Mouse (Mus musculus): Measurements from ENCODE around the gene Magi2. TPM values are rescaled to one million over a fixed set of nuclear protein-coding genes. Genes with fewer than 3 reads are reported as not detected.

The Magi2 gene
- polyA plus RNA-seq, 1 experiment: 0.48 TPM

DNA sequence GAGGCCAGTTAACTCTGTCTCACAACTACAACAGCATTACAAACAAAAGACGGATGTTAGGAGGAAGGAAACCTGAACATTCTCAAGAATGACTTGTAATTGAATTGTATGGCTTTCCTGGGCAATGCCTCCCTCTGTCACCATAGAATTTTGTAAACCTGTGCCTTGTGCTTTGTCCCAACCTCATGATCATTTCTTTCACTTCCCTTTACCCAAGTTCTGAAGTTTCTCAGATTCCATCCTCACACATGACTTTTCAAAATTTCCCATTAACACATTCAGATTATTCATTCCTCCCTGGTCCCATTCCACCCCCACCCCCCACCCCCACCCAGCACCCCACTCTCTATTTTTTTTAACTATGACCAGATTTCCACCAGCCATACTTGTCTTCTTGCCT lies 773.1 kb downstream of the Magi2 start:
- Histone ChIP-seq H3K27me3 (ENCODE audit: control insufficient read depth, insufficient read depth, insufficient read length) (no peaks in the 10 kb centered on the region), H3K4me2 (ENCODE audit: low read depth) (no peak overlapping the region), H3K36me3 (ENCODE audit: control insufficient read depth, insufficient read depth) (no peaks in the 10 kb centered on the region), H3ac (ENCODE audit: control insufficient read depth, insufficient read length) (no peak overlapping the region), H3K79me2 (ENCODE audit: control insufficient read depth, insufficient read depth) (no peaks in the 10 kb centered on the region), H3K4me3 (no peak overlapping the region)
- TF ChIP-seq CEBPB (IDR thresholded peaks at IDR 0.05; ENCODE audit: insufficient read depth, poor library complexity, severe bottlenecking) (no peak), MYOD1 (IDR thresholded peaks at IDR 0.05; ENCODE audit: control insufficient read depth in 1 of 3, insufficient read length in 2 of 3, low read depth in 2 of 3) (no peak), POLR2AphosphoS2 (IDR thresholded peaks at IDR 0.05; ENCODE audit: insufficient read length, low read depth) (no peak), REST (IDR thresholded peaks at IDR 0.05; ENCODE audit: insufficient read depth, insufficient read length) (no peak), TCF12 (IDR thresholded peaks at IDR 0.05; ENCODE audit: insufficient read depth, poor library complexity, severe bottlenecking) (no peak), TCF3 (IDR thresholded peaks at IDR 0.05; ENCODE audit: insufficient read length, low read depth) (no peak), SRF (IDR thresholded peaks at IDR 0.05; ENCODE audit: control insufficient read depth, insufficient read length, low read depth) (no peak), E2F4 (IDR thresholded peaks at IDR 0.05; ENCODE audit: insufficient read depth) (no peak), MAX (IDR thresholded peaks at IDR 0.05; ENCODE audit: low read depth) (no peak), POLR2A (IDR thresholded peaks at IDR 0.05; ENCODE audit: insufficient read length, low read depth) (no peak), USF1 (IDR thresholded peaks at IDR 0.05; ENCODE audit: low read depth) (no peak), MYOG (IDR thresholded peaks at IDR 0.05; ENCODE audit: control insufficient read depth in 1 of 3, insufficient read depth in 1 of 3, insufficient read length in 2 of 3, low read depth in 2 of 3) (no peak)

DNA sequence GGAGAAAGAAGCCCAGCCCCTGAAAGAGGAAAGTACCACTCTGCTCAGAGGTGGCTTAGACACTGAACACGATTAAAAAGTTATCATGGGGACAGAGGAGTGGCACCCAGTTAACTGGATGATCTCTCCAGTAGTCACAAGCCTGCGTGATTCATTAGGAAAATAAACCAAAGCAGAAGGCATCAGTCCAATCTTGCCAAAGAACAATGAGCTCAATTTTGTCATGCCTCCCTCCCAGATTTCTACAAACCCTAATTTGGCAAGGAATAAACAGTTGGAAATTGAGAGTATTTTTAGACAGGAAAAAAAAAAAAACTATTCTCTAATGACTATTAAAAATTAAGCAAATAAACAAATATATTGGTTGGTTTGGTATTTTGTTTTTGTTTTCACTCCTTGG lies 779.8 kb downstream of the Magi2 start:
- H3K79me2 ChIP-seq (ENCODE audit: control insufficient read depth, insufficient read depth): no peaks in the 10 kb centered on the region
- no peak overlapping the region for H3K4me3 ChIP-seq
- H3ac ChIP-seq (ENCODE audit: control insufficient read depth, insufficient read length): no peak overlapping the region
- TF ChIP-seq E2F4 (IDR thresholded peaks at IDR 0.05; ENCODE audit: insufficient read depth) (no peak), MYOG (IDR thresholded peaks at IDR 0.05; ENCODE audit: control insufficient read depth in 1 of 3, insufficient read depth in 1 of 3, insufficient read length in 2 of 3, low read depth in 2 of 3) (no peak)
- no peaks in the 10 kb centered on the region for H3K27me3 ChIP-seq (ENCODE audit: control insufficient read depth, insufficient read depth, insufficient read length)
- H3K36me3 ChIP-seq (ENCODE audit: control insufficient read depth, insufficient read depth): no peaks in the 10 kb centered on the region
- H3K4me2 ChIP-seq (ENCODE audit: low read depth): no peak overlapping the region

DNA sequence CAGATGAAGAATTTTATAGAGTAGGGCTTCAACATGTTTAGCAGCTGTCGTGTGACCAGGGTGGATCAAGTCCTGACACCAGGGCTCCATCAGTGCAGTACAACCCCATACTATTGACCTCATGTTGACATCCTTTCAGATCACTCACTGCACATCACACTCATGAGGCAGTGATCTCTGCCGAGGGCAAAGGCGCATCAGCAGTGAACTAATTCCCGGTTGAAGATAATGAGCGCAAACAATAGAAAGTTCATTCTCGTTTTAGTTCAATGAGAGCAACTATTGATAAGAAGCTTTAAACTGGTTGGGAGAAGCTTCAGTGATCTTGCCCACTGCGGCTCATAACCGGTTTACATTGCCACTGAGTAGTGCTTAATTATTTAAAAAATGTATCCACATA lies 780.4 kb downstream of the Magi2 start:
- no peaks in the 10 kb centered on the region for H3K79me2 ChIP-seq (ENCODE audit: control insufficient read depth, insufficient read depth)
- H3K4me3 ChIP-seq: no peak overlapping the region
- no peak overlapping the region for H3ac ChIP-seq (ENCODE audit: control insufficient read depth, insufficient read length)
- TF ChIP-seq MAX (IDR thresholded peaks at IDR 0.05; ENCODE audit: low read depth) (no peak), CEBPB (IDR thresholded peaks at IDR 0.05; ENCODE audit: insufficient read depth, poor library complexity, severe bottlenecking) (no peak), E2F4 (IDR thresholded peaks at IDR 0.05; ENCODE audit: insufficient read depth) (no peak), USF1 (IDR thresholded peaks at IDR 0.05; ENCODE audit: low read depth) (no peak), POLR2AphosphoS2 (IDR thresholded peaks at IDR 0.05; ENCODE audit: insufficient read length, low read depth) (no peak), TCF3 (IDR thresholded peaks at IDR 0.05; ENCODE audit: insufficient read length, low read depth) (no peak), MYOG (IDR thresholded peaks at IDR 0.05; ENCODE audit: control insufficient read depth in 1 of 3, insufficient read depth in 1 of 3, insufficient read length in 2 of 3, low read depth in 2 of 3) (no peak), REST (IDR thresholded peaks at IDR 0.05; ENCODE audit: insufficient read depth, insufficient read length) (no peak), MYOD1 (IDR thresholded peaks at IDR 0.05; ENCODE audit: control insufficient read depth in 1 of 3, insufficient read length in 2 of 3, low read depth in 2 of 3) (no peak), SRF (IDR thresholded peaks at IDR 0.05; ENCODE audit: control insufficient read depth, insufficient read length, low read depth) (no peak), TCF12 (IDR thresholded peaks at IDR 0.05; ENCODE audit: insufficient read depth, poor library complexity, severe bottlenecking) (no peak), POLR2A (IDR thresholded peaks at IDR 0.05; ENCODE audit: insufficient read length, low read depth) (no peak)
- H3K36me3 ChIP-seq (ENCODE audit: control insufficient read depth, insufficient read depth): no peaks in the 10 kb centered on the region
- no peak overlapping the region for H3K4me2 ChIP-seq (ENCODE audit: low read depth)
- no peaks in the 10 kb centered on the region for H3K27me3 ChIP-seq (ENCODE audit: control insufficient read depth, insufficient read depth, insufficient read length)

DNA sequence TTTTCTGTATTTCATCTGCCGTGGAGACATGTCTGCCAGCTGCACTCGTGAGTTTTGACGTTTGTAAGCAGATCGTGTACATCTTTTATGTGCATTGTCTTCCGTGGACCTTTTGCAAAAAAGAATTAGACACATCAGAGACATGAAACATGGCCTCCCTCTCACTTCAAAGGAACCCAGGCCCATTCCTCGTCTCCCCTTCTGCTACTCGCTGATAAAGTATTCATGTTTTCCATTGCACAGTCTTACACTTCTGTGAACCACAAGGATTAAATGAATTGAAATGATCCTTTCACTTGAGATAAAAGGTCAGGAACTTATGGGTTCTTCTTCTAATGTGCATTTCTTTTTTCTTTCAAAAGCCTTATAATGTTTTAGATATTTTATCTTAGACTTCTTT lies 783.4 kb downstream of the Magi2 start:
- H3K36me3 ChIP-seq (ENCODE audit: control insufficient read depth, insufficient read depth): no peaks in the 10 kb centered on the region
- H3ac ChIP-seq (ENCODE audit: control insufficient read depth, insufficient read length): no peak overlapping the region
- no peak for TF ChIP-seq CEBPB (IDR thresholded peaks at IDR 0.05; ENCODE audit: insufficient read depth, poor library complexity, severe bottlenecking)
- TF ChIP-seq MAX (IDR thresholded peaks at IDR 0.05; ENCODE audit: low read depth): no peak
- no peak for TF ChIP-seq TCF3 (IDR thresholded peaks at IDR 0.05; ENCODE audit: insufficient read length, low read depth)
- no peak for TF ChIP-seq SRF (IDR thresholded peaks at IDR 0.05; ENCODE audit: control insufficient read depth, insufficient read length, low read depth)
- TF ChIP-seq USF1 (IDR thresholded peaks at IDR 0.05; ENCODE audit: low read depth): no peak
- TF ChIP-seq REST (IDR thresholded peaks at IDR 0.05; ENCODE audit: insufficient read depth, insufficient read length): no peak
- no peak for TF ChIP-seq MYOG (IDR thresholded peaks at IDR 0.05; ENCODE audit: control insufficient read depth in 1 of 3, insufficient read depth in 1 of 3, insufficient read length in 2 of 3, low read depth in 2 of 3)
- TF ChIP-seq MYOD1 (IDR thresholded peaks at IDR 0.05; ENCODE audit: control insufficient read depth in 1 of 3, insufficient read length in 2 of 3, low read depth in 2 of 3): no peak
- H3K27me3 ChIP-seq (ENCODE audit: control insufficient read depth, insufficient read depth, insufficient read length): no peaks in the 10 kb centered on the region
- no peak overlapping the region for H3K4me2 ChIP-seq (ENCODE audit: low read depth)
- no peaks in the 10 kb centered on the region for H3K79me2 ChIP-seq (ENCODE audit: control insufficient read depth, insufficient read depth)
- H3K4me3 ChIP-seq: no peak overlapping the region

DNA sequence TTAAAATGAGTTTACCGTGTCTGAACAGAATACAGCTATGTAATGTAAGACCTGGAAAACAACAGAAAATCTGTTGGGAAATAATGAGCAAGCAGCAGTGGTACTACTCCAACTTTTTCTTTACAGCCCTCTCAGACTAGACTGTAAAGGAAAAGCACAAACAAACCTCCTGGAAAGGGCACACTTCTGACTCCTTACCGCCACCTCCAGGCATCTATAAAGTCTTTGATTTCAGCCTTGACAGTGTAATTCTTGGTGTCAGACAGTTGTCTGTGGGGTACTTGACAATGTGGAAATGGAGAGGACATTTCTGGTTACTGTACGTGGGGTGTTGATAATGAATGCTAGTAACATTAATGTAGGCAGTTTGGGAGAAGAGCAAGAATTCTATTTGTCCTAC lies 791.2 kb downstream of the Magi2 start:
- H3ac ChIP-seq (ENCODE audit: control insufficient read depth, insufficient read length): no peak overlapping the region
- no peaks in the 10 kb centered on the region for H3K79me2 ChIP-seq (ENCODE audit: control insufficient read depth, insufficient read depth)
- H3K4me2 ChIP-seq (ENCODE audit: low read depth): no peak overlapping the region
- no peaks in the 10 kb centered on the region for H3K36me3 ChIP-seq (ENCODE audit: control insufficient read depth, insufficient read depth)
- TF ChIP-seq USF1 (IDR thresholded peaks at IDR 0.05; ENCODE audit: low read depth): no peak
- no peak for TF ChIP-seq SRF (IDR thresholded peaks at IDR 0.05; ENCODE audit: control insufficient read depth, insufficient read length, low read depth)
- no peak overlapping the region for H3K4me3 ChIP-seq
- no peaks in the 10 kb centered on the region for H3K27me3 ChIP-seq (ENCODE audit: control insufficient read depth, insufficient read depth, insufficient read length)

All from myocyte (in vitro differentiated cells).